Mouse (Mus musculus): ENCODE measurements around the gene Cd36. TPM values are rescaled to one million over a fixed set of nuclear protein-coding genes. Genes with fewer than 3 reads are reported as not detected.

Gene Cd36
- total RNA-seq, 4 experiments from 2014 or later = 206 to 265 (median 247) TPM

DNA sequence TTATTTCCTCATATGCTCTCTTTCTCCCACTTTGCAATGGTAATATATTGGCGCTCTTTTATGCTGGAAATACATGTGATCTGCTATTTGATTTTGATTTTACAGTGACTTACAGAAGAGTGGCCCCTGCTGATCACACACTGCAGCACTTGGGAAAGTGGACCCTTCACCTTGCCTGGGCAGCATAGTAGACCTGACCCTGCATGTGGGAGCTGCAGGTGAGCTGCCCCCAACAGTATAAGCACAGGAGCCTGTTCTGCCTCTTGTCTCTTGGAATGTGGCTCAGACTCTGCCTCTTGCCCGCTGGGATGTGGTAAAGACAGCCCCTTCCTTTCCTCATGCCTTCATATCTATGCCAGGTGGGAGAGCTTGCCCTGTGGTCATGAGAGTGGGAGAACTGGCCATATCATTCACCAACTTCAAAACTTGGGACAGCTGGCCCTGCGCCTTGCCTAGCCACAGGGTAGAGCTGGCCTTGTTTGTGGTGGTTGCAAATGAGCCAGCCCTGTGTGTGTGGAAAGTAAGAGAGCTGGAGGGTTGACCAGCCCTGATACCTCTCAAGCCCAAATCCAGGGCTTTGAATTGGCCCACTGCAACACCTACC lies 81.7 kb downstream of the Cd36 start:
- DNase-seq (ENCODE audit: low spot score in 2 of 2) = no peak

DNA sequence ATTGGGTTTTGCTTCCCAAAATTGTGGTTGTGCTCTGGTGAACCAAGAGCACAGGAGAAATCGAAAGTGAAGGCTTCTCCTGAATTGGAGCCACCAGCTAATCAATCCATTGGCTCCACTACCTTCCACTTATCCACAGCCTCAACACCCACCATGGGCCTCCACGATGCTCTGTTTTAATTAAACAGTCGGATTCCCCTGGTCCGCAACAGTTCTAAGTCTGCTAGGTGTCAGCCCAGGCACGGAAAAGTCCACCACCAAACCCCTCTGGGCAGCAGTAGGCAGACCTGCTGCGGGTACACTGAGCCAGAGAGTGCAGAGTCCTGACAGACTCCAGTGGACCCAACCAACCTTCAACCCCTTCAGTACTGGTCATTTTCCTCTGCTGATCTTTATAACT lies 112.0 kb downstream of the Cd36 start:
- no peak for DNase-seq (ENCODE audit: low spot score in 2 of 2)

DNA sequence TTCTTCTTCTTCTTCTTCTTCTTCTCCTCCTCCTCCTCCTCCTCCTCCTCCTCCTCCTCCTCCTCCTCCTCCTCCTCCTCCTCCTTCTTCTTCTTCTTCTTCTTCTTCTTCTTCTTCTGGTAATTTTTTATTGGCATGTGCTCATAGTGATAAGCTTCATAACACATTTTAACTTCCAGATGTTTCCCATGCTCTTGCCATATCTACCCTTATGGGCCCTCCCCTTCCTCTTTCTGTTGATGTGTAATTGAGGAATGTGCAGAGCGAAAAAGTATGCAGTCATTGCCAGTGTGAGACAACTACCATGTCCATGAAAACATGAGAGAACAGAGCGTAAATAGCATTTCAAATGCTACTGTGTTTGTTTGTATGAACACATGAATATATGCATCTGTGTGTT lies 118.3 kb downstream of the Cd36 start:
- no peak for DNase-seq (ENCODE audit: low spot score in 2 of 2)

DNA sequence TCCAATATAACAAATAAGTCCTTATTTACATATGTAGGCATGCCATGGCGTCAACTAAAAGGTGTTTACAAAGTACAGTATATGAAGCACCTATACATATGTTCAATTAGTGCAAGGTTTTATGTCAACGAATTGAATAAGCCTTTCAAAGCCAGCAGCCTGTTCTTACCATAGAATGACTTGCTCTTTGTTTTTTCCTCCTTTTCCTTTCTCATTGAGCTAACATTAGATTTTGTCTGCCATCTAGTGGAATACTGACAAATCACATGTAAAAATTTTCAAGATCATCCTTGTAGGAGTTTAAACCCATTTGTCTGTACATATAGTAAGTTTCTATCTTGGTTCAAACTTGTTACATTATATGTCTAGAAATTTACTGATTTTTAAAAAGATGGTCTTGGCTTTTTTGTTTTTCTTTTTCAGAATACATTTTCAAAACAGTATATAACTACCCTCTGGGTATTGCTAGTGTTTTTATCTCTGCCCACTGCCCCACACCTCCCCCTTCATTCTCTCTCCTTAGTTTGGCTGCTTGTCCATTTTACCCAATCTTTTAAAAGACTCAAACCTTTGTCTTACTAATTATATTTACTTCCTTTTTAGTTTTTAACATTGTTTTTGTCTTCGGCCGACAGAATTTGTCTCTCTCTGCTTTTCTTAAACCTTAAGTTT lies 122.5 kb downstream of the Cd36 start:
- no peak for DNase-seq (ENCODE audit: low spot score in 2 of 2)

DNA sequence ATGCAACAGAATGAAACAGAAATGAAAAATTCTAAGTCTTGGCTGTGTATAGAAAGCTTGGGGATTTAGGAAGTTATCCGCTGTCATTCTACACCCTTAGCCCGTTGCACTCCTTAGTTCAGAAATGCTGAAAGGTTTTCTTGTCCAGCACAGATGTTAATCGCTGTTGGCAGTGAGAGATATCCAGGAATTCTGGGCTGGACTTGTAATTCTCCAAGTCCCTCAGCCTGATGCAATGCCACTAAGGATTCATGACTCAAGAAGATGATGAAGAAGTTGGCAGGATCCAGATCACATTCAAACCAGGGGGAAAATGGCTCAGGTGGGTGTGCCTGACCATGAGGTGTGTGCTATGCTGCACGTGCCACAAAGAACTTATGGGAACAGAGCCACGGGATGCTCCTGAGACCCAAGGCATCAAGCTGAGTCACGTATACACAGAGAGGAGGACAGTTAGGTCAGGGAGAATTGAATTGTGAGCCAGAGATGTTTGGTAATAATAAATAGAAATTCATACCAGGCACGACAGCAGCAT lies 135.1 kb downstream of the Cd36 start:
- peak; percentile 10 to 23 for DNase-seq (ENCODE audit: low spot score in 2 of 2)

DNA sequence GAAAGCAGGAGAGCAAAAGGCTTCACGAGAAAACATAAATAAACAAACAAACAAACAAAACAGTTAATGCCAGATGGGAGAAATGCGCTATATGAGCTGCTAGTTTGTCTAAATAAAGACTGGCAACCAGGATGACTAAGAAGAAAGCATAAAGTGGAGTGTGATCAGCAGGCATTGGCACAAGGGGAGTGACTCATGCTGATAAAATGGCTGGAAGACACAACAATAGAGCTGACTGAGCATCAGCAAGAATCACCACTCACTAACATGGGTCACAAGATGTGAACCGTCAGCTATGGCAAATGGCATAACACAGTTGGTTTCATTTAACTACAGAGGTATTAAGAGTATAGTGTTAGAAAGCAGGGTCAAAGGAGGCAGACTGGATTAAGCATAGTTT lies 140.3 kb downstream of the Cd36 start:
- no peak for DNase-seq (ENCODE audit: low spot score in 2 of 2)

DNA sequence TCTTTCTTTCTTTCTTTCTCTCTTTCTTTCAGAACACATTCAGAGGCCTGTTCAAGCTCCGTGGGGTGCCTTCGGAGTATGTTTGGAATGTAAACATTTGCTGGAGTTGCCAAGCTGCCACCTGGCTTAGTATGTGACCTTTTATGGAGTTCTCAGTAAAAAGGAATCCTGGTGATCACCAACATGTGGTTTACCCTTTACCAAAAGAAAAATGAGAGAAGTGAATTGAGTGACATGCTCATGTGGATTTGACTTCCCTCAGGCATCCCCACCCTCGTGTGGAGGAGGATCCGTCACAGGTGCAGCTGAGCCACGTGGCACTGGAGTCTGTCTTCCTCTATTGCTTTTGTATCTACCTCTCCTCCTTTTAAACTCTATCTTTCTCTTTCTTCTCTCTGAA lies 141.5 kb downstream of the Cd36 start:
- DNase-seq (ENCODE audit: low spot score in 2 of 2) = no peak

DNA sequence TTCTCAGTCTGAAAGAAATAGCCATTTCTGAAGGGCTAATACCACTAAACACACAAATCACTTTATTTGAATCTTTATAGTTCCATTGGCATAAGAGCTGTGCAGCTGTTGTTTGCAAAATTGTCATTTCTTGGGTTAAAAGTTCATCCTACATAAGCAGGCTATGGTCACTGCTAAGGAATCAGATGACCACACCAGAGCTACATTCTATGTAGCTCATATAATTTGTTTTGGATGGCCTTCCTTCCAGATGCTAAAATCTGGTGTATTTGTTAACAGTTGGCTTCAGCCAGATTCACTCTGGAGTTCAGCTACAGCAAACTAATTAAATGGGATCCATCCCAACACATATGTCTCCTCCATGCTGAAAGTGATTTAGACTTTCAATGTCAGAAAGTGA lies 142.1 kb downstream of the Cd36 start:
- DNase-seq (ENCODE audit: low spot score in 2 of 2) = no peak

DNA sequence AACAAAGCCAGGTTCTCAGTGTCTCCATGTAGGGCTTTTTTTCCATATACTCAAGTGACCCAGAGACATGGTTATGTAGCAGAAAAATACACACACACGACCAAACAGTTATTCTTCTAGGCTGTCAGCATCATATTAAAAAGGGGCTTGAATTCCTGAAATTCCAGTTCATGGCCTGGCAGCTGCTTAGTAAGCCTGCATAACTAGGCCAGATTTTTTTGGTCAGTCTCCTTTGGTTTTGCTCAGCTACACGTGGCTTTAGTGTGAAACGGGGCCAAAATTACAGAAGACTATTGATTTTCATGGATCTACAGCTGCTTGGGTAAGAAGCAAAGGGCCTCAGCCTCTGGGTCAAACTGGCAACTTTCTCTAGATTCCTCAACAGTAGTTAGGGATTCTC lies 148.8 kb downstream of the Cd36 start:
- DNase-seq (ENCODE audit: low spot score in 2 of 2) = no peak

Other genes starting within 250 kb of the Cd36 start
- under 1 TPM in 1 of 4 experiments, not detected in 3; 0.20 TPM for gene Gnat3, start 73.7 kb upstream of the Cd36 start, total RNA-seq (2022)